In genomic region chr19:34248558-34248957, GRCm38 (mm10) we compare ENCODE assay signal across 19 mouse cellular contexts. TPM values are rescaled to one million over a fixed set of nuclear protein-coding genes. Genes with fewer than 3 reads are reported as not detected.
DNase-seq lines count a peak whose midpoint lies in the region; ATAC-seq and TF ChIP-seq lines count a peak whose summit lies in the region.
"Had no signal": no experiment of that assay in that cellular context is flagged by ENCODE, and none has a peak within 500 bp of the region (broad histone marks: within the 10 kb centered on the region; RNA-seq: fewer than 3 reads in every experiment).

No protein-coding gene starts in this region.

- intact Hi-C loops in gastrocnemius, adult 2 months (cut with DNase I) = no loop called here
- intact Hi-C loops in gastrocnemius, postnatal 36 days (cut with DNase I) = loop anchor here (10.0 kb wide), 1 partner anchor 386 kb away; no protein-coding TSS in a partner anchor

- 0 out of 2 replicates have a peak overlapping the region, but pooled peaks have one; percentile 9 for H3K4me3 ChIP-seq in gastrocnemius, adult 2 months
- no peak overlapping the region for H3K4me3 ChIP-seq in thymus, adult 2 months (ENCODE audit: control insufficient read depth, insufficient read depth, low read length)
- H3K4me3 ChIP-seq: embryonic facial prominence, embryonic 15.5 days; forebrain, embryonic 13.5 days; hindbrain, embryonic 10.5 days; liver, embryonic 13.5 days had no signal

- no peaks in the 10 kb centered on the region for H3K27me3 ChIP-seq in thymus, adult 2 months (ENCODE audit: control insufficient read depth, insufficient read depth, low read length)
- H3K27me3 ChIP-seq in splenic B cell, adult 2 months (ENCODE audit: control insufficient read depth, insufficient read depth, low read length, poor library complexity, severe bottlenecking) = no peaks in the 10 kb centered on the region
- H3K27me3 ChIP-seq: embryonic facial prominence, embryonic 15.5 days; forebrain, embryonic 13.5 days; liver, embryonic 13.5 days had no signal

- H3K36me3 ChIP-seq in thymus, adult 2 months (ENCODE audit: control insufficient read depth, insufficient read depth, low read length) = no peaks in the 10 kb centered on the region
- H3K36me3 ChIP-seq in splenic B cell, adult 2 months (ENCODE audit: control insufficient read depth, insufficient read depth, low read length, poor library complexity, severe bottlenecking) = no peaks in the 10 kb centered on the region
- H3K36me3 ChIP-seq: embryonic facial prominence, embryonic 15.5 days; hindbrain, embryonic 10.5 days; liver, embryonic 13.5 days had no signal

- no peak overlapping the region for H3K27ac ChIP-seq in gastrocnemius, adult 2 months
- no peak overlapping the region for H3K27ac ChIP-seq in thymus, adult 2 months (ENCODE audit: control insufficient read depth, insufficient read depth, low read length)
- H3K27ac ChIP-seq: embryonic facial prominence, embryonic 15.5 days; forebrain, embryonic 13.5 days; hindbrain, embryonic 10.5 days; liver, embryonic 13.5 days had no signal

- no peak for ATAC-seq in erythroid progenitor cell, adult 5-6 weeks (replicated peaks; ENCODE audit: low FRiP score, poor library complexity, severe bottlenecking)
- ATAC-seq: forebrain, embryonic 13.5 days had no signal

- no peak for TF ChIP-seq POLR2A in thymus, adult 2 months (IDR thresholded peaks at IDR 0.05; ENCODE audit: control insufficient read depth, extremely low read depth, insufficient read depth, low read length, poor library complexity)

- H3K4me1 ChIP-seq in thymus, adult 2 months (replicated peaks; ENCODE audit: control insufficient read depth, insufficient read depth, low read length) = peaks cover 9% of the 10 kb centered on the region
- H3K4me1 ChIP-seq: forebrain, embryonic 13.5 days; hindbrain, embryonic 10.5 days; liver, embryonic 13.5 days had no signal

- DNase-seq in gastrocnemius, adult 2 months = no peak
- DNase-seq in gastrocnemius, postnatal 36 days = no peak
- peak; percentile 10 for DNase-seq in thymus, adult 2 months
- no peak for DNase-seq in thymus, postnatal 10 days (ENCODE audit: low spot score in 2 of 2)
- DNase-seq in induced T-regulatory cell, adult 2 months (ENCODE audit: low read depth) = peak; percentile 42
- peak; percentile 34 for DNase-seq in splenic B cell, adult 2 months (ENCODE audit: low read depth, low spot score)
- DNase-seq in frontal cortex, postnatal 36 days (ENCODE audit: low spot score in 2 of 2) = no peak
- DNase-seq: adrenal gland, postnatal 36 days; cerebellum, postnatal 10 days; embryo, embryonic 11 days; heart, adult 18-20 months; kidney, adult 9 months; liver, embryonic 13.5 days; midbrain, embryonic 14.5 days; spleen, adult 18-20 months had no signal

- 52% methylated on average over 5 of the region's 5 CpGs for WGBS in thymus, adult 2 months

- no peak for TF ChIP-seq CTCF in gastrocnemius, adult 2 months (IDR thresholded peaks at IDR 0.05)
- no peak for TF ChIP-seq CTCF in thymus, adult 2 months (IDR thresholded peaks at IDR 0.05; ENCODE audit: borderline replicate concordance, control insufficient read depth, extremely low read depth, insufficient read depth, low read length, poor library complexity)

RNA-seq across cellular contexts. Expression of gene Acta2, which starts 6.8 kb away (rescaled TPM):
- 10 to 100 TPM; 52.8 to 61.6 TPM for total RNA-seq in gastrocnemius, adult 2 months (2021)
- total RNA-seq in gastrocnemius, postnatal 36 days (2021) = 10 to 100 TPM; 38.5 to 49.4 TPM
- 113 and 117 TPM in 2 replicates for polyA plus RNA-seq in thymus, adult 2 months (2012; rRNA removed)
- 1.4 TPM in 1 of 2 replicates, not detected in the other for total RNA-seq in erythroid progenitor cell, adult 5-6 weeks (2015; ENCODE audit: low replicate concordance)
- 0.77 TPM in 1 of 2 replicates, not detected in the other for total RNA-seq in erythroid progenitor cell, adult 5-6 weeks (2017; ENCODE audit: low replicate concordance)

RNA-seq across cellular contexts. Expression of gene Fas, which starts 41.9 kb away (rescaled TPM):
- total RNA-seq in gastrocnemius, adult 2 months (2021) = 1 to 10 TPM; 4.0 to 5.8 TPM
- 1 to 10 TPM; 4.6 to 5.0 TPM for total RNA-seq in gastrocnemius, postnatal 36 days (2021)
- 12.1 and 14.3 TPM in 2 replicates for polyA plus RNA-seq in thymus, adult 2 months (2012; rRNA removed)
- total RNA-seq in erythroid progenitor cell, adult 5-6 weeks (2015; ENCODE audit: low replicate concordance) = not detected in 2 replicates
- 2.6 and 8.5 TPM in 2 replicates for total RNA-seq in erythroid progenitor cell, adult 5-6 weeks (2017; ENCODE audit: low replicate concordance)

RNA-seq across cellular contexts. Expression of gene Stambpl1, which starts 56.5 kb away (rescaled TPM):
- total RNA-seq in gastrocnemius, adult 2 months (2021) = under 1 TPM; 0.59 to 0.84 TPM
- total RNA-seq in gastrocnemius, postnatal 36 days (2021) = under 1 TPM; 0.79 TPM
- 33.0 and 34.0 TPM in 2 replicates for polyA plus RNA-seq in thymus, adult 2 months (2012; rRNA removed)
- 9.2 and 21.3 TPM in 2 replicates for total RNA-seq in erythroid progenitor cell, adult 5-6 weeks (2015; ENCODE audit: low replicate concordance)
- total RNA-seq in erythroid progenitor cell, adult 5-6 weeks (2017; ENCODE audit: low replicate concordance) = 2.7 and 7.8 TPM in 2 replicates

Comparison
In these comparisons a context has a peak if more than half of its experiments do, and no peak if none do; other contexts are left out.
1. DNase-seq: peak in thymus, adult 2 months (single experiment), induced T-regulatory cell, adult 2 months (single experiment) and splenic B cell, adult 2 months (single experiment); none in gastrocnemius, adult 2 months (single experiment), gastrocnemius, postnatal 36 days (0 of 2), thymus, postnatal 10 days (0 of 2) and frontal cortex, postnatal 36 days (0 of 2).
2. RNA of gene Acta2, which starts 6.8 kb away (total RNA-seq): 52.8 to 61.6 TPM in gastrocnemius, adult 2 months and 38.5 to 49.4 TPM in gastrocnemius, postnatal 36 days; 0.77 to 1.4 TPM in erythroid progenitor cell, adult 5-6 weeks; every median in the first group is over 10 times any median in the second.